Mouse (Mus musculus) adrenal gland (tissue): ENCODE data around the gene Zzz3.

Source experiments
- intact Hi-C: fragments of 180-260 bp; cut with DNase I; formaldehyde crosslinking; loops from one replicate; pipeline ENCODE4 v1.15.1; 2025
- long read RNA-seq, 2 experiments: library from polyadenylated mRNA; unstranded; transcript quantifications; one replicate each; pipeline ENCODE4 v2.0.0; 2020; ENCODE audit warnings: borderline replicate concordance in 1 of 2; ENCODE audit not compliant: insufficient replicate concordance in 1 of 2

The Zzz3 gene
- long read RNA-seq, experiment 1, full-length matches to known transcripts: 3 of 19 reads
- long read RNA-seq, experiment 1, partial matches to known transcripts: 9 of 19 reads
- long read RNA-seq, experiment 1, other reads (novel, unspliced or antisense): 7 of 19 reads
- long read RNA-seq, experiment 2, full-length matches to known transcripts: 3 of 9 reads
- long read RNA-seq, experiment 2, partial matches to known transcripts: 4 of 9 reads
- long read RNA-seq, experiment 2, other reads (novel, unspliced or antisense): 2 of 9 reads

DNA sequence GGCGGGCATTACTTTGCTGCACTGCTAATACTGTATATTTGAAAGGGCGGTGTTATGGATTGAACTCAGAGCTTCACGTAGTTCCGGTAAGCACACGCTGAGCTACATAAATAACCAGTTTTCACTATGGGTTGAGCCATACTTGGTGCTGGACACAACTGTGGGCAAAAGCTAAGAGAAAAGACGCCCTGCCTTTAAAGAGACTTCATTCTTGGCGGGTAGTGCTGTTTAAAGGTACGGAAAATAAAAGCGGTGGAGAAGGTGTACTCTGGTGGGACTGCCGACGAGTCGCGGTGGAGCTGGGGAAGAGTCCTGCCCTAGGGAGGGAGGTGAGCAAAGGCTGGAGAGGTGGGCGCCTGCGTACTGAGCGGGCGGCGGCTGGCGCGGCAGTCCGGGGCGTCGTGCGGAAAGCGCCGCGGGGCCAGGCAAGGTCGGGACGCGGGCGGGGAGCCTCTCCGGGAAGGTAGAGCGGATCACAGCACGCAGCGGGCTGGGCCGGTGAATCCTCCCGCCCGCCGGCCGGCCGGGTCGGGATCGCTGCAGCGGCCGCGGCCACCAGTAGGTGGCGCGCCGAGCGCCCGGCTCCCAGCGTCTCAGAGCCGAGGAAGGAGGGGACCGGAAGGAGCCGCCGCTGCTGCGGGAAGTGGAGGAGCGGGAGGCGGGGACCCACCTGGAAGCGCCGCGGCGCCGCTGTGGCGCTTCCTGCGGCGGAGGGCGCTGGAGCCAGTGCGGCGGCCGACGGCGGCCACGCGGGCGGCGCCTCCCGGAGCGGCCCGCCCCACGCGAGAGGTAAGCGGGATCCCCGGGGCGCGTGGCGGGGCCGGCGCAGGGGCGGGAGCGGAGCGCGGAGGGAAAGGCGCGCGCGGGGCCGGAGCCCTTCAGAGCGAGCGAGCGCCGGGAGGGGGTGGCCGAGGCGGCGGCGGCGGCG, at the start of gene Zzz3:
Gene Zzz3 (plus strand): TSS at position 124 of the 928 bp plus-strand sequence.
- intact Hi-C loops: loop anchor here (5.0 to 10.0 kb wide), 2 partner anchors 77 to 349 kb away; no protein-coding TSS in a partner anchor

DNA sequence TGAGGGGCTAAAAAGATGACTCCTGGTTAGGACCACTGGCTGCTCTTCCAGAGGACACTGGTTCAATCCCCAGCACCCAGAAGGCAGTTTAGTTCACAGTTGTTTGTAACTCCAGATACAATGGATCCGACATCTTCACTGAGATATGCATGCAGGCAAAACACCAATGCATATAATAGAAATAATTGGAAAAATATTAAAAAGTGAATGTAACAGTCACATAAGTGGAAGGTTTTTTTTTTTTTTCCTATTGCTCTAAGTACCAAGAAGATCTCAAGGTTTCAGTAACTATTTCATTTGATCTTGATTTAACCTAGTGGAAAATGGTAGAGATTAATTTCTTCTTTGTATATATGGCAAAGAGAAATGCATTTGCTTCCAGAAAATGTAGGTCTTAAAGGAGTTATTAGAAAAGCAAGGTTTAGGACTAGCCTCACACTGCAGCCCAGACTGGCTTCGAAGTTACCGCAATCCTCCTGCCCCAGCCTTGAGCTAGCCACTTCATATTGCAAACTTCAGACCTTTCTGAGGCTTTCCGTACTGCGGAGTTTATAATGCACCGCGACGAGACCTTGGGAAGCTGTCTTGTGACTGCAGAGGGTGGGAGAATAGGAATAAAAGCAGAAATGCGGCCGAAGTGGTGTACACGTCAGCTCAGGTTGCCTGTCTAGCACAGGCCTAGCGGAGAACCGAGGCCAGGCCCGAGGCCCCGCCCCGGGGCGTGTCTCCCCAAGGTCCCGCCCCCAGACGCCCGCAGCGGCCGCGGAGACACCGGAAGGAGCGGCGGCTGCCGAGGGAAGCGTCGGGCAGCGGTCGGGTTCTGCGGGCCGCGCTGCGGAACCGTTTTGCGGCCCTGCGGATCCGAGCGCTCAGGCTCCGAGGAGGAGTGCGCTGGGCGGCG, 49.3 kb upstream of the Zzz3 start, which contains the start of gene Usp33:
Gene Usp33 (plus strand): TSS at position 747 of the 901 bp plus-strand sequence.
- intact Hi-C loops: no loop called here

DNA sequence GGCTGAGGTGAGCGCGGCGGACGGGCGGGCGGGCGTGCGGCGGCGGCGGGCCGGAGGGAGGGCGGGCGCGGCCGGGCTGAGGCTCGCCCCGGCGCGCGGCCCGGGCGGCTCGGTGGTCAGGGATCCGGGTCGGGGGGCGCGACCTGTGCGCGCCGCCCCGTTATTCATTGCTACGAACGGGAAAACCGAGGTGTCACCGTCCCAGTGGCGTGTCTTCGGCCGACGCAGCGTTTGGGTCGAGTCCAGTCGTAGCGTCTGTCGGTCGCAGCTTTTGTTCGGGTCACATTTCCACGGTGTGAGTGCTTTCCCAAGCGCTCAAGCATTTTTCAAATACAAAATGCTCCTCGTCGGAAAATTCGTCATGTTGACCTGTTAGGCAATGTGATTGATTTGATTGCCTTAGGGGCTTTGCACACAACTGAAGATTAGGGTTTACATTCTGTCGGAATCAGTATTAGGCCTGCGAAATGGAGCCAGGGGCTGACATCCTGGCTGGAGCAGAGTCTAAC, 48.6 kb upstream of the Zzz3 start:
- intact Hi-C loops: no loop called here

DNA sequence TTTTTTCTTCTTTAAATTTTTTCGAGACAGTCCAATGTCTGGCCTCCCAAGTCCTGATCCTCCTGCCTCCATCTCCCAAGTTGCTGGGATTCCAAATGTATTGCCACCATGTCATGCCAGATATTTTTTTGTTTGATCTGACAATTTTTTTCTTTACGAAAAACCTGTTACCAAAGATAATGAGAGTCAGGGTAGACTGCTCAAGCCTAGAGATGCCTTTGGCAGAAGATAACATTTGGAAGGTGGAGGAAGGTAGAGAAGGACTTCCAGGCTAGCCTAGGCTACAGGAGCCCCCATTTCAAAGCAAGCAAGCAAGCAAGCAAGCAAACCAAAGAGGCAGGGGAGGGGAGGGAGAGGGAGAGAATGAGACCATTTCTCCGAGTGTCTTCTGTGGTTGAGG, 48.0 kb upstream of the Zzz3 start:
- intact Hi-C loops: no loop called here

DNA sequence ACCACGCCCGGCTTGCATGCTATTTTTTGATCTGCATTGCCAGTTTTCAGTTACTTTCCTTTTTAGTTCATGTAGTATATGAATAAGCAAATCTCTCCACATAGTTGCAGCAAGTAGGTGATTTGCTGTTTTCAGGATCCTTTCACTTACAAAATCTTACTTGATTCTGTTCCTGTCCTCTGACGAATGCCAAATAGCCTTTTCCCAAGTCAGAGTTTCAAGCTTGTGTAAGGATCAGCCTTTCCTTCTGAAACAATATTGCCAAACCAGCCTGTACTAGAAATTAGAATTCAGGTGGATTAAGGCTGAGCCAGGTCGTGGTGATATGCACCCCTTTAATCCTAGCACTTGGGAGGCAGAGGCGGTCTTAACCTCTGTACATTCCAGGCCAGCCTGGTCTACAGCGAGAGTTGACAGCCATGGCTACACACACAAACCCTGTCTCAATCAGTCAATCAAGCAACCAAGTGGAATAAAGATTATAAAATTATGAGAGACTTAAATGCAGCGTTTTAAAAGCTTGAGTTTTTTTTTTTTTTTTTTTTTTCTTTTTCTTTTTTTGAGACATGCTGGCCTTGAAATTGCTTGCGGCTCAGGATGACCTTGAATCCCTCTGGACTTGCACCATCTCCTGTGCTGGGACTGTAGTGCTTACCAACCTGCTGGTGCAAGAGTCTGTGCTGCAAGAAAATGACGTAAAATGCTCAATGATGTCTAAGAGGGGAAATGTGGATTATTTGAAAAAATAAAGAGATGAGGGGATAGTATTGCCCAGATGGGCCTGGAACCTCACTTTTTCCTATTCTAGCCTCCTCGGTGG, 47.1 kb upstream of the Zzz3 start:
- intact Hi-C loops: no loop called here

DNA sequence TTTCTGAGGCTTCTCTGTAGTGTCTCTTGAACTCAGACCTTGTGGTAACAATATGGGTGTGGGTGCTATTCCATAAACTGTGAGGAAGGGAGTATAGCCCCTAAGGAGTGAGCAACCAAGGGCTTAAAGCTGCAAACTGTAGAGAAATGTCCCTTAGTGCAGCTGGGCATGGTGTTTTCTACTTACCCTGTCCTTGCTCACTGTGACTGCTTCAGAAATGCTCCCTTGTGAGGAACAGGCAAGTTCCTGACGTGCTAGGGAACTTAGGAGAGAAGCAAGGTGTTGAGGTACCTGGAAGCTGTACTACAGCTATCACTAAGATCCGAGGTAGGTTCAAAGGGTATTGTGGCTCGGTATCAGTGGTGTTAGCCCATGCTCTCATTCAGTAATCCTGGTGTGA, 44.8 kb upstream of the Zzz3 start:
- intact Hi-C loops: no loop called here

DNA sequence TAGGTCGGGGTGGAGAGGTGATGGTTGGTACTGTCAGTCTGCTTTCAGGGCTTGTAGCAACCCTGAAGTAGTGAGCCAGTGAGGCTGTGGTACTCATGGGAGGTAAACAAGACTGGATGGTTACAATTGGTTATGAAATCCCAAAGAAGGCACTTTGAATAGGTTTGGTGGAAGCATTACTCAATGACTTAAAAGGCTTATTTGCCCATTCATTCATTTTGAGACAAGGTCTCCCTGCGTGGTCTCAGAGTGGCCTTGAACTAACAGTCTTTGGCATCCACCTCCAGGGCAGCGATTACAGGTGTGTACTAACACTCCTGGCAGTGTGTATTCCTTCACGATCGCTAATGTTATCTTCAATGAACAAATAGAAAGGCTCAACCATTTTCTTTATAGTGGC, 44.3 kb upstream of the Zzz3 start:
- intact Hi-C loops: no loop called here

DNA sequence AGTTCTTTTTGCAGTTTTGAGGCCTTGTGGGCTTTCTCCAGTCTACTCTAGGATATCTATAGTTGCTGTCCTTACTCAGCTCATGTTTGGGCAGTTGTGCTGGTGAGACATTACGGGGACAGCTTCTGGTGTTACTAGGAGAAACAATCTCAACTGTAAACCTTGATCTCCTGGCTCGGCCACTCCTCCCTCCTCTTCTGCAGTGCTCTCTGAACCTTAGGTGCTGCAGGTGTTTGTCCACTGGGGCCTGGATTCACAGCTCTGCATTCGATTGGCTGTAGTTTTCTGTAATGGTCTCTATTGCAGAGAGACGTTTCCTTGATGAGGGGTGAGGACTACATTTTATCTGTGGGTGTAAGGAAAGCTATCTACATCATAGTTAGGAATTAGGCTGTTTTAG, 43.0 kb upstream of the Zzz3 start:
- intact Hi-C loops: no loop called here

DNA sequence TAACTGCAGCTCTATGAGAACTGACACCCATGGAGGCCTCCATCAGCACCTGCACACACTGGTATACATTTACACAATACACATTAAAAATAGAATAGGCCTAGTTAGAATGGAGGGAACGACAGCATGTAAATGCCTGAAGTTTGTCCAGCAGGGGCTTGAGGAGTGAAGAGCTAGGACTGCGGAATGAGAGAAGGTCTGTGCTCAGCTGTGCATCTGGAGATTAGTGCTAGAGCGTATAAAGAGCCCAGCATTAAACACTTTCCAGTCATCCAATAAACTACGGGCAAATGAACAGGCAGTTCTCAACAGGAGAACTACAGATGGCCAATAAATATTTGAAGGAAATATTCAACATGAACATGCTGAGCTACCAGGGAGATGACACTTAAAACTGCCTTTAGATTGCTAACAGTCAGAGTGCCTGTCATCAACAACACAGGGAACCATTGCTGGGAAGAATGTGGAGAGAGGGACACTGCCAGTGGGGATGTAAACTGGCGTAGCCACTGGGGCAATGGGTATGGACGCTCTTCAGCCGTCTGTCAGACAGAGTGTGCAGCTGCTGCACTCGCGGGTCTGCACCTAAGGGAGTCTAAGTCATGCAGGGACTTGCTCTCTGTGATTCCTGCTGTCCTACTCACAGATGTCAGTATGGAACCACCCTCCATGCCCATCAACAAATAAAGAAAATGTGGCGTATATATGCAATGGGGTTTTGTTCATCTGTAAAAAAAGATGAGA, 41.7 kb upstream of the Zzz3 start:
- intact Hi-C loops: no loop called here

DNA sequence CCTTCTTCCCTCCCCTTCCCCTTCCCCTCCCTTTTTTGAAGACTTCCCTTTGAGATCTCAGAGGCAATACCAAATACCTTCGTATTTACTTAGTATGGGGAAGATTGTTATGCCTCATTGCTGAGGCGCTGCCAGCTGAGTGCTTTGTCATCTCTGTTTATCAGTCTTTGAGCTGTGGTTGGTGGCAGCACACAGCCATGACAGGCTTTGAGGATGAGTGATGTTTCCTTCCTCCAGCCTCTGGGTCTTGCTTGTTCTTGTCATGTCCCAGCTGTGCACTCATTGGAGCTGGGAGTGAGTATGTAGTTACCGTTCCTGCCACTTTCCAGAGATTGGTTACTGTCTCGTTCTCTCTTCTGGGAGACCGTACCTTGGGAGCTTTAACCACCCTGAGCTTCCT, 39.9 kb upstream of the Zzz3 start:
- intact Hi-C loops: no loop called here

DNA sequence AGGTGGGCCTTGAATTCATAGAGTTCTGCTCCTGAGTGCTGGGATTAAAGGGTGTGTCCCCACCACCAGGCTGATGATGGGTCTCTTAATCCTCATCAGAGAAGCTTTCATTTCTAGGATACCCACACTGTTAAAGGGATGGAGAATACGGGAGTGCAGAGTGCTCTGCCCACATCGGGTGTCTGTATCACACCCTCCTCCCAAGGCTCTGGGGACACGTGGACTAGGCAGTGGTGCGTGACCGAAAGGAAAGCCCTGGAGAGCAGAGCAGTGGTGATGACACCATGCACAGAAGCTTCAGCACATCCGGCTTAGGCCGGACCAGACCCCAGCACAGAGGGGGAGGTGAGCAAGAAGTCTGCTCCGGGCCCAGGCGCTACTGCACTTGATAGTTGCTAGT, 38.5 kb upstream of the Zzz3 start:
- intact Hi-C loops: no loop called here

DNA sequence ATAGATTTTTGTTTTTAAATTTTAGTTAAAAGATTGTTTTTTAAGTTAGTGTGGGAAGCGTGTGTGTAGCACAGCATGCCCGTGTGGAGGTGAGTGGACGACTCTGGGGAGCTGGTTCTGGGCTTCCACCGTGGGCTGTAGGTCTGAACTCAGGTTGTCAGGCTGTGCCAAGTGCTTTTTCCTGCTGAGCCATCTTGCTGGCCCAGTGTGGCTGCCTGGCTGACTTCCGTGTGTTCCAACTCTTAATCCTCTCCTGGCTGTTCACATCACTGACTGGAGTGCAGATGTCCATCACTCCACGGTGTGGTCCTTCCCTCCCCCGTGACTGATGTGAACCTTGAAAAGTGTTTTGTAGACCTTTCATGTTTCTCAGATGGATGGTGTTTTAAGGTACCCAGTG, 36.1 kb upstream of the Zzz3 start:
- intact Hi-C loops: no loop called here

DNA sequence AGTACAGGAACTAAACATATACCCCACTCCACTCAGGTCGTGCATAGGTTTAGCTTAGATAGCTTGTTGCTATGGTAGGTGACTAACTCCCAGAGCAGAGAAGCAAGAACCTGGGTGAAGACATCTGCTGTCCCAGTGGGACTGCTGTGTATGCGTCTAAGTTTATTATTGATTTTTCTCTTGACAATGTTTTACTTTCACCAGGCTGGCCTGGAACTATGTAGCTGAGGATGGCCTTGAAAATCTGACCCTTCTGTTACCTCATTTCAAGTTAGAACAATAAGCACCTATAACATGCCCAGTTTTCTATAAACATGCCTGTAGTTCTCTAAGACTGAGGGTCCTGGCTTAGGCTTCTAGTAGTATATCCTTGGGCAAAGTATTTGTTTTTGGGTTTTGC, 31.1 kb upstream of the Zzz3 start:
- intact Hi-C loops: no loop called here

DNA sequence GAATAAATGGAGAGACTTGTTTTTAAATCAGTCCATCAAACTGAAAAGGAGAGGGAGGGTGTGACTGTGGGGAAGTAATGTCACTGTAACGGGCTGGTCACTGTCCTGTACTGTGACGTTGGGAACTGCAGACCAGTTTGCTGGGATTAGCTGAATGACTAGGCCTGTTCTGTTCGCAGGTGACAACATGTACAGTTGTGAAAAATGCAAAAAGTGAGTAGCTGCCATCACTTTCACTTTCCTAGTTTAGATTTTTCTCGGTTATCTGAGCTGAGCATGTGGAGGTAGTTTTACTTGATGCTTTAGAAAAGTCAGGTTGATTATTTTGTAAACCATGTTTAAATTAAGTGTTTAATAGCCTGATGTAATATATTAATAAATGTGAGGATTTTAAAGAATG, 19.2 kb upstream of the Zzz3 start:
- intact Hi-C loops: loop anchor here (5.0 kb wide), 1 partner anchor 154 kb away; no protein-coding TSS in a partner anchor

DNA sequence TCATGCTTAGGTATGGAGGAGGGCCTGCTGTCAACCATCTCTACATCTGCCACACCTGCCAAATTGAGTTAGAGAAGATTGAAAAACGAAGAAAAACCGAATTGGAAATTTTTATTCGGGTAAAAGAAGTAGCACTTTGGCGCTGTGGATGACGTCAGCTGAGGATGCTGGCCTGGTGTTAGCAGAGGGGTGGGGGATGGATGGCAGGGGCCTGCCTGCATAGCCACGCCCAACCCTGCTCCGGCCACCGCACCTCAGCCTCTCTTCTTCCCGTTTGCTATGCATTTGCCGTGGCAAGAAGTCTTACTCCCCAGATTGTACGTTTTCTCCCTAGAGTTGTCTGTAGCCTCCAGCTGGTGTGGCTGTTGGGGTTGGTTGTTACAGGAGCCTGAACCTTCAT, 11.2 kb upstream of the Zzz3 start:
- intact Hi-C loops: no loop called here

DNA sequence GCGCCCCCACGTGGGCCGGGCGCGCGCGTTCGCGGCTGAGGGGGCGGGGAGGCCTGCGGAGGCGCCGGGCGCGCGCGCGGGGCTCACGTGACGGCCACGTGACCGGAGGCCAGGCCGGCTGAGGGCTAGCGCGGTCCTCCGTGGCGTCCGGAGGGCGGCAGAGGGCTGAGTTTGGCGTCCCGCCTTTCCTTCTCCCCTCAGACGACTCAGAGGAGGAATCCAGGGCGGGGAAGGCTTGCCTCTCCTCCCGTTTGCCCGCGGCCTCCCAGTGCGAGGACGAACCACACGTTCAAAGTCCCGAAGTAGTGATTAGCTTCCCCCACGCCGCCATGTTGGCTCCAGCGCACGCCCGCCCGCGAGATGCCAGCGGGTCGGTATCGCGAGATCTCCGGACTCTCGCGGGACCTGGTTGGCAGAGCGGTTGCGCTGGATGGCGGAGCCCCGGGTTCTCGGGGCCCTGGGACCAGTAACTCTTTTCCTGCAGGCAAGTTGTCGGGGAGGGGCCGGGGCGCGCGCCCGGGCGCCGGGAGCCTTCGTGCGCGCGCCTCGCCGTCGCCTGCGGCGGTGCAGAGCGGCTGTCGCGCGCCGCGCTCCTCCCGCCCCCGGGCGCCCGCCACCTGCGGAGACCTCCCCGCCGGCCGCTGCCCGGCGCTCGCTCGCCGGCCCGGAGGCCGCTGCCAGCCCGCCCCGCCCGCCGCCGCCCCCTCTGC, 1.2 kb downstream of the Zzz3 start:
- intact Hi-C loops: loop anchor here (5.0 to 10.0 kb wide), 2 partner anchors 76 to 348 kb away; no protein-coding TSS in a partner anchor

DNA sequence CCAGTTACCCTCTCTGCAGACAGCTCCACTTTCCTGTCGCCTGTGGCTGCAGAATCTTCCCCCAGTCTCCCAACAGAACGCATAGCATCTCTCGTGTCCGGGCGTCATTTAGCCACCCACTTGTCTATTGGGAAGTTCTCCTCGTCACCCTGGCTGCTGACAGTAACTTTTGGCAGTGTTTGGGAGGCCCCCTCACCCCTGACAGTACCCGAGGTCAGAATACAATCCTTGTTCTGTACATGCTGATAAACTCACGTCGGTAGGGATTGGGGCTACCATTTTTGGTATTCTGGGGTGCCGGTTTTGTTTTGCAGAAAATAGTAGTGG, 1.7 kb downstream of the Zzz3 start:
- intact Hi-C loops: loop anchor here (5.0 to 10.0 kb wide), 2 partner anchors 75 to 348 kb away; no protein-coding TSS in a partner anchor

DNA sequence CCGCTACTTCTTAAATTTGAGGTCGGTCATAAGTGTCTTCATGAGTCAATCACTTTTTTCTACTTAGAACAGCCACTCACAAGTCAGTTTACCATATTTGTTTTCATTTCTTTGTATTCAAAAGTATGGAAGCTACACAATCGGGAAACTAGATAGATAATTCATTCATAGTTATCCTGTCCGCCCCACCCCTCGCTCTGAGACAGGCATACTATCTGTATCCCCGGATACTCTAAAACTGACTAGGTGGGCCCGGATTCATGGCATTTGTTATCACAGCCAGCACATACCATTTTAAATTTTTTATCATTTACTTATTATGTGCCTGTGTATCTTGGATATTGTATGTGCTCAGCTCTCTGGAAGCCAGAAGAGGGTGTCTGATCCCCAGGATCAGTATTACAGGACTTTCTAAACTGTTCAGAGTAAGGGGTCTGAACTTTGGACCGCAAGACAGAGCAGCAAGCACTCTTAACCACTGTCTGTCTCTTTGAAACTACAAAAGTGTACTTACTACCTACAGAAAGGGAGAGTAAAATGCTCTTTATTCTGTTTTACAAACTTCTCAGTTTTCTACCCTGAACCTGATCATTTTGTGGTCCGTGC, 2.2 kb downstream of the Zzz3 start:
- intact Hi-C loops: loop anchor here (5.0 to 10.0 kb wide), 2 partner anchors 75 to 347 kb away; no protein-coding TSS in a partner anchor
